In the genomic region with DNA sequence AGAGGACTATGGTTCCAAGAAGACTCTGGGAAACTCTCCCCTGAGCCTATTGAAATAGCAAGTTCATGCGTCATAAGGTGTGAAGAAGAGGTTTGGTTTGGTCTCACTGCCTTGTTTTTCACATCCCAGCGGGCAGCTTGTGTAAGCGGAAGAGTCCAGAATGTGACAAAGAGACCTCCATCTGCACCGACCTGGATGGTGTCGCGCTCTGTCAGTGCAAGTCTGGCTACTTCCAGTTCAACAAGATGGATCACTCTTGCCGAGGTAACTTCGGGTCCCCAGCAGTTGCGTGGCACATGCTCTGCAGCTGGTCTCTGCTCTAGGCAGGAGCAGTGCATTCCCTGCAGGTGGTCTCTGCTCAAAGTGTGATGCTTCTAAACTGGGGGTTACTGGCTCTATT, we compare ENCODE assay signal across 27 mouse cellular contexts. TPM values are rescaled to one million over a fixed set of nuclear protein-coding genes. Genes with fewer than 3 reads are reported as not detected.
DNase-seq lines count a peak whose midpoint lies in the region; ATAC-seq and TF ChIP-seq lines count a peak whose summit lies in the region.
"Had no signal": no experiment of that assay in that cellular context is flagged by ENCODE, and none has a peak within 500 bp of the region (broad histone marks: within the 10 kb centered on the region; RNA-seq: fewer than 3 reads in every experiment).

No protein-coding gene starts in this region.

- H3K36me3 ChIP-seq in forebrain, embryonic 12.5 days (replicated peaks) = peaks cover 48% of the 10 kb centered on the region
- peaks cover 27% of the 10 kb centered on the region for H3K36me3 ChIP-seq in forebrain, embryonic 14.5 days (ENCODE audit: control insufficient read depth, insufficient read depth, low read length)
- peaks cover 4% of the 10 kb centered on the region; the same call in 1 of the 2 replicates for H3K36me3 ChIP-seq in hindbrain, embryonic 12.5 days
- H3K36me3 ChIP-seq in hindbrain, embryonic 11.5 days (ENCODE audit: control insufficient read depth, insufficient read depth, low read length) = no peaks in the 10 kb centered on the region
- H3K36me3 ChIP-seq in CH12.LX (replicated peaks in 1 of 2; ENCODE audit: control insufficient read depth in 1 of 2, insufficient read depth in 1 of 2, low read length in 1 of 2) = peaks cover 71 to 84% of the 10 kb centered on the region in 2 experiments

- peaks cover 46% of the 10 kb centered on the region for H3K4me1 ChIP-seq in forebrain, embryonic 12.5 days
- peaks cover 21% of the 10 kb centered on the region; the same call in 1 of the 2 replicates for H3K4me1 ChIP-seq in forebrain, embryonic 14.5 days (ENCODE audit: control insufficient read depth, insufficient read depth, low read length)
- peaks cover 44% of the 10 kb centered on the region for H3K4me1 ChIP-seq in hindbrain, embryonic 12.5 days
- peaks cover 6% of the 10 kb centered on the region for H3K4me1 ChIP-seq in hindbrain, embryonic 11.5 days (replicated peaks; ENCODE audit: control insufficient read depth, insufficient read depth, low read length)
- peaks cover 29 to 95% of the 10 kb centered on the region in 2 experiments for H3K4me1 ChIP-seq in CH12.LX (ENCODE audit: control insufficient read depth in 1 of 2, insufficient read depth in 2 of 2)
- H3K4me1 ChIP-seq: liver, embryonic 15.5 days had no signal

- no peaks in the 10 kb centered on the region for H3K9me3 ChIP-seq in forebrain, embryonic 12.5 days
- no peaks in the 10 kb centered on the region for H3K9me3 ChIP-seq in forebrain, embryonic 14.5 days (replicated peaks; ENCODE audit: control insufficient read depth, low read length)
- H3K9me3 ChIP-seq in hindbrain, embryonic 12.5 days (replicated peaks) = no peaks in the 10 kb centered on the region
- no peaks in the 10 kb centered on the region for H3K9me3 ChIP-seq in hindbrain, embryonic 11.5 days (ENCODE audit: control insufficient read depth, low read length)
- H3K9me3 ChIP-seq in CH12.LX (replicated peaks; ENCODE audit: low read length) = no peaks in the 10 kb centered on the region
- H3K9me3 ChIP-seq: heart, embryonic 10.5 days; limb, embryonic 12.5 days; liver, embryonic 15.5 days had no signal

- ATAC-seq in forebrain, embryonic 12.5 days (ENCODE audit: low FRiP score) = no peak
- ATAC-seq in forebrain, embryonic 14.5 days = no peak
- no peak for ATAC-seq in hindbrain, embryonic 12.5 days (ENCODE audit: low FRiP score)
- no peak for ATAC-seq in hindbrain, embryonic 11.5 days (ENCODE audit: low FRiP score)
- ATAC-seq: midbrain, embryonic 16.5 days; Patski had no signal

- H3K27ac ChIP-seq in forebrain, embryonic 12.5 days = 0 out of 2 replicates have a peak overlapping the region, but pooled peaks have one; percentile 59
- no peak overlapping the region for H3K27ac ChIP-seq in forebrain, embryonic 14.5 days (ENCODE audit: low read depth, low read length)
- H3K27ac ChIP-seq in hindbrain, embryonic 12.5 days = peak overlapping the region; percentile 55; the same call in 1 of the 2 replicates
- H3K27ac ChIP-seq in hindbrain, embryonic 11.5 days (ENCODE audit: low read depth, low read length) = no peak overlapping the region
- H3K27ac ChIP-seq in CH12.LX (ENCODE audit: insufficient read depth, low read depth) = peak overlapping the region; percentile 21; the same call in 1 of the 2 replicates
- H3K27ac ChIP-seq: liver, embryonic 15.5 days had no signal

- DNase-seq in cerebellum, adult 18-20 months = peak; percentile 21 to 23
- DNase-seq in cerebellum, adult 11 months = no peak
- DNase-seq in forebrain, embryonic 14.5 days (ENCODE audit: low spot score) = no peak
- no peak for DNase-seq in hindbrain, embryonic 11.5 days (ENCODE audit: low spot score)
- DNase-seq in CH12.LX (ENCODE audit: extremely low read depth) = no peak
- DNase-seq in right cerebral cortex, adult 18-20 months = no peak
- DNase-seq: adrenal gland, postnatal 10 days; gastrocnemius, postnatal 25 days; heart, postnatal 4 days; kidney, adult 11 months; kidney, postnatal 14 days; layer of hippocampus, adult 9-11 months; lung, embryonic 14.5 days; lung, postnatal 14 days; right cerebral cortex, postnatal 14 days; thymus, postnatal 14 days had no signal

- no peak for TF ChIP-seq RAD21 in CH12.LX (IDR thresholded peaks at IDR 0.05; ENCODE audit: low read depth, low read length)

- peaks cover 9% of the 10 kb centered on the region for H3K79me2 ChIP-seq in CH12.LX (replicated peaks; ENCODE audit: control insufficient read depth, extremely low read depth, insufficient read depth, poor library complexity, severe bottlenecking)

- H3K4me3 ChIP-seq in forebrain, embryonic 12.5 days (replicated peaks) = no peak overlapping the region
- H3K4me3 ChIP-seq in forebrain, embryonic 14.5 days (ENCODE audit: low read depth, low read length) = no peak overlapping the region
- no peak overlapping the region for H3K4me3 ChIP-seq in hindbrain, embryonic 12.5 days
- no peak overlapping the region for H3K4me3 ChIP-seq in hindbrain, embryonic 11.5 days (ENCODE audit: low read depth, low read length)
- H3K4me3 ChIP-seq in CH12.LX (replicated peaks in 1 of 3; ENCODE audit: low read depth in 2 of 3, low read length in 2 of 3, poor library complexity in 1 of 3) = no peak overlapping the region
- H3K4me3 ChIP-seq: erythroblast, embryonic 14.5 days; heart, embryonic 10.5 days; limb, embryonic 12.5 days; liver, embryonic 15.5 days had no signal

- no peak for TF ChIP-seq CTCF in CH12.LX (conservative IDR thresholded peaks at IDR 0.05 in 1 of 2, IDR thresholded peaks at IDR 0.05 in 1 of 2; ENCODE audit: low read depth in 2 of 2, low read length in 2 of 2)

- H3K9ac ChIP-seq in forebrain, embryonic 12.5 days = no peak overlapping the region
- H3K9ac ChIP-seq in forebrain, embryonic 14.5 days (ENCODE audit: low read length) = no peak overlapping the region
- no peak overlapping the region for H3K9ac ChIP-seq in hindbrain, embryonic 12.5 days
- no peak overlapping the region for H3K9ac ChIP-seq in hindbrain, embryonic 11.5 days (ENCODE audit: low read depth, low read length)
- no peak overlapping the region for H3K9ac ChIP-seq in CH12.LX (ENCODE audit: insufficient read depth, low read depth)
- H3K9ac ChIP-seq: liver, embryonic 15.5 days; lung, embryonic 14.5 days had no signal

- dilution Hi-C loops in CH12.LX (cut with MboI; ENCODE audit: extremely low pct_ligation_motif_present, extremely low pct_unique_long_range_greater_than_20kb, low sequenced_read_pairs) = no loop called here

- 85% methylated on average over 9 of the region's 9 CpGs for WGBS in forebrain, embryonic 12.5 days
- 82% methylated on average over 9 of the region's 9 CpGs for WGBS in forebrain, embryonic 14.5 days
- 55% methylated on average over 9 of the region's 9 CpGs for WGBS in hindbrain, embryonic 12.5 days
- 51% methylated on average over 9 of the region's 9 CpGs for WGBS in hindbrain, embryonic 11.5 days

- TF ChIP-seq EP300 in CH12.LX (IDR thresholded peaks at IDR 0.05; ENCODE audit: low read length) = no peak

- no peaks in the 10 kb centered on the region for H3K27me3 ChIP-seq in forebrain, embryonic 12.5 days
- H3K27me3 ChIP-seq in forebrain, embryonic 14.5 days (replicated peaks; ENCODE audit: control insufficient read depth, insufficient read depth, low read length) = no peaks in the 10 kb centered on the region
- no peaks in the 10 kb centered on the region for H3K27me3 ChIP-seq in hindbrain, embryonic 12.5 days
- H3K27me3 ChIP-seq in hindbrain, embryonic 11.5 days (ENCODE audit: control insufficient read depth, insufficient read depth, low read length) = no peaks in the 10 kb centered on the region
- no peaks in the 10 kb centered on the region for H3K27me3 ChIP-seq in CH12.LX (replicated peaks)
- H3K27me3 ChIP-seq: limb, embryonic 12.5 days; liver, embryonic 15.5 days; Patski had no signal

- TF ChIP-seq POLR2A in CH12.LX (IDR thresholded peaks at IDR 0.05; ENCODE audit: low read depth, low read length) = no peak

- no peak overlapping the region for H3K4me2 ChIP-seq in forebrain, embryonic 12.5 days
- no peak overlapping the region for H3K4me2 ChIP-seq in forebrain, embryonic 14.5 days (ENCODE audit: low read length)
- H3K4me2 ChIP-seq in hindbrain, embryonic 12.5 days (replicated peaks) = no peak overlapping the region
- no peak overlapping the region for H3K4me2 ChIP-seq in hindbrain, embryonic 11.5 days (replicated peaks; ENCODE audit: low read depth, low read length)
- H3K4me2 ChIP-seq in CH12.LX (ENCODE audit: insufficient read depth, low read depth, poor library complexity, severe bottlenecking) = no peak overlapping the region
- H3K4me2 ChIP-seq: limb, embryonic 12.5 days; liver, embryonic 15.5 days; lung, embryonic 14.5 days had no signal

- in situ Hi-C loops in CH12.LX (cut with MboI; ENCODE audit: low pct_ligation_motif_present, low pct_unique_long_range_greater_than_20kb, low sequenced_read_pairs) = loop anchor here (10.0 kb wide), 1 partner anchor 437 kb away; no protein-coding TSS in a partner anchor

TF ChIP-seq in CH12.LX, 34 proteins besides CTCF, POLR2A, EP300 and RAD21:
- TF ChIP-seq CHD1 (IDR thresholded peaks at IDR 0.05; ENCODE audit: low read depth, low read length) (no peak), ZKSCAN1 (IDR thresholded peaks at IDR 0.05; ENCODE audit: borderline replicate concordance, low read depth, low read length) (no peak), MXI1 (IDR thresholded peaks at IDR 0.05; ENCODE audit: low read depth, low read length) (no peak)

RNA-seq across cellular contexts. Expression of a gene that starts 51.6 kb away (rescaled TPM):
- polyA plus RNA-seq in forebrain, embryonic 12.5 days (2016; fragmentation: Nextera tagmentation; extraction: Ambion mirVana) = 0.13 TPM in 1 of 2 replicates, not detected in the other
- polyA plus RNA-seq in forebrain, embryonic 14.5 days (2014; fragmentation: Nextera tagmentation; extraction: Ambion mirVana) = not detected in 2 replicates
- 0.12 TPM in 1 of 2 replicates, not detected in the other for polyA plus RNA-seq in hindbrain, embryonic 12.5 days (2016; fragmentation: Nextera tagmentation; extraction: Ambion mirVana)
- polyA plus RNA-seq in hindbrain, embryonic 11.5 days (2014; fragmentation: Nextera tagmentation; extraction: Ambion mirVana) = 0.08 and 0.14 TPM in 2 replicates
- total RNA-seq in CH12.LX (2012; rRNA removed) (not detected in 2 replicates), CH12.LX (2014; rRNA removed) (not detected in 2 replicates)
- polyA plus RNA-seq in CH12.LX (2012; ENCODE audit: insufficient read length, low read depth) = not detected in 2 replicates
- total RNA-seq: gastrocnemius, postnatal 25 days; left cerebral cortex, postnatal 10 days; liver, adult 2 months had no signal
- polyA plus RNA-seq: embryonic facial prominence, embryonic 14.5 days; erythroblast, embryonic 14.5 days; lung, embryonic 14.5 days; midbrain, embryonic 16.5 days; Patski had no signal

RNA-seq across cellular contexts. Expression of a gene that starts 58.1 kb away (rescaled TPM):
- polyA plus RNA-seq in forebrain, embryonic 12.5 days (2016; fragmentation: Nextera tagmentation; extraction: Ambion mirVana) = 36.5 and 37.7 TPM in 2 replicates
- polyA plus RNA-seq in forebrain, embryonic 14.5 days (2014; fragmentation: Nextera tagmentation; extraction: Ambion mirVana) = 14.3 and 15.0 TPM in 2 replicates
- 21.3 and 22.9 TPM in 2 replicates for polyA plus RNA-seq in hindbrain, embryonic 12.5 days (2016; fragmentation: Nextera tagmentation; extraction: Ambion mirVana)
- 22.8 and 23.4 TPM in 2 replicates for polyA plus RNA-seq in hindbrain, embryonic 11.5 days (2014; fragmentation: Nextera tagmentation; extraction: Ambion mirVana)
- total RNA-seq in CH12.LX (2012; rRNA removed) = 52.3 and 77.1 TPM in 2 replicates
- total RNA-seq in CH12.LX (2014; rRNA removed) = 33.5 and 40.8 TPM in 2 replicates
- polyA plus RNA-seq in CH12.LX (2012; ENCODE audit: insufficient read length, low read depth) = 49.2 and 67.2 TPM in 2 replicates

Comparison
In these comparisons a context has a peak if more than half of its experiments do, and no peak if none do; other contexts are left out.
1. DNase-seq: peak in cerebellum, adult 18-20 months (2 of 2); none in cerebellum, adult 11 months (single experiment), forebrain, embryonic 14.5 days (single experiment), hindbrain, embryonic 11.5 days (single experiment), CH12.LX (single experiment) and right cerebral cortex, adult 18-20 months (single experiment).
2. H3K27ac ChIP-seq: peak in forebrain, embryonic 12.5 days (single experiment), hindbrain, embryonic 12.5 days (single experiment) and CH12.LX (single experiment); none in forebrain, embryonic 14.5 days (single experiment) and hindbrain, embryonic 11.5 days (single experiment).